Mouse (Mus musculus): ENCODE results near the gene Vgll4.

Vgll4 gene

DNA sequence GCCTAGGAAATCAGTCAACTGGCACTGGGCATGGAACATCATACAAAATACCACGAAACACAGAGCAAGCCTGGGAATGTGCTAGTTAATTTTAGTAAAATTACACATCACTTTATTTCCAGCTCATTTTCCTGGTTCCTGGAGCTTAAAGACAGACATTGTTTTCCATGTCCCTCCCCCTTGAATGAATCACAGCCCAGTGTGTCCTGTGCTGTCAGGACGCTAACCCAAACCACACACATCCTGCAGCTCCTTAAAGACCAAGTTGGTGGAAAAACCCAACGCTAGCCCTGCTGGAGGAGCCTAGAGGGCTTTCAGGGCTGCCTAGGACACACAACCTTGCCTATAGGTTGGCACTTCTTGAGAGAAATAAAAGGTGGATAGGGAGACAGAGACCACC, 103.7 kb downstream of the Vgll4 start:
- DNase-seq, result no peak

DNA sequence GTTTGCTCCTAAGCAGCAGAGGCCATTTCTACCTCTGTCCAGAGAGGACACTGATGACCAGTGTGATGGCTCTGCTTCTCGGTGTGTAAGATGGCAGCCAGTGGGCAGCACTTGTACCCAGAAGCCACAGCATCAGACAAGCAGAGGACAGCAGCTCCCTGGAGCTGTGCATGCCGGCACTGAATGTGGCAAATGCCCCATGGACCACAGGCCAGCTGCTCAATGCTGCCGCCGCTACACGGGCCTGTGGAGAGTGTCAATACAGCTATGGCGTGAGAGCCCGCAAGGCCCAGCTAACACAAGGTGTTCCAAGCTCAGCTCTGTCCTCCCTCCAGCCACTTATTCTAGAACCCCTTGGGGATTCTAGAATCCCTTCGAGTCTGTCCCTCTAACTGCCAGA, 105.4 kb downstream of the Vgll4 start:
- no peak for DNase-seq

DNA sequence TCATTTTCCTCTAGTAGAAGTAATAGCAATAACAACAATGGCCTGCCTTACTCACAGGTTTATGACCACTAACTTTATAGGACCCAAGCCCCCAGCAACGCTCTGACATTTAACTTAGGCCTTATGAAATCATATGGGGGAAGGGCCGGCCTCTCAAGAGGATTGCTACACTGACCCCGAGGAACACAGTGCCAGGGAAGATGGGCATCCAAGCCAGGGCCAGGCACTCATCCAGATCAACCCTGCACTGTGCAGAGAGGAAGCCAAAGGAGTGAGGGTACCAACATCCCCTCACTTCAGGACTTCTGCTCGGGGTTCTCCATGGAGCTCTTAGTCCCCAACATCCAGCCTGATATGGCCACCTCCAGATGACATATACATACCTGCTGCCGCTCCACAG, 106.3 kb downstream of the Vgll4 start:
- no peak for DNase-seq

DNA sequence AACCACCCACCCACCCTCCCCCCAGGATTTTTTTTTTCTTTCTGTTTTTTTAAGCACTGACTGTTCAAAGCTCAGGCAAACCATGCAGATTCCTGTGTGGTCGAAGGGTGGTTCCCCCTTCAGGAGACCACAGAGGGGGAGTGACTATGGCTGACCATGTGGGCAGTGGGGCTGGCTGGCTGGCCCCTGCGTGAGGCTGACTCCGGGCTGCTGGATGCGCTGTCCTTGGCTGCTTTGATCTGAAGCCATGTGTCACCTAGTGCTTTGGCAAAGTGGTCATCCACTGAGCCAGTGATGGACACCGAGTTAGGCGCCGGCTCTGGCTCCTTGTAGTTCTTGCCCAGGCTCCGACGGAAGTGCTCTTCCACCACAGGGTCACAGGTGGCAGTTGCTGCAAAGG, 107.7 kb downstream of the Vgll4 start:
- no peak for DNase-seq

DNA sequence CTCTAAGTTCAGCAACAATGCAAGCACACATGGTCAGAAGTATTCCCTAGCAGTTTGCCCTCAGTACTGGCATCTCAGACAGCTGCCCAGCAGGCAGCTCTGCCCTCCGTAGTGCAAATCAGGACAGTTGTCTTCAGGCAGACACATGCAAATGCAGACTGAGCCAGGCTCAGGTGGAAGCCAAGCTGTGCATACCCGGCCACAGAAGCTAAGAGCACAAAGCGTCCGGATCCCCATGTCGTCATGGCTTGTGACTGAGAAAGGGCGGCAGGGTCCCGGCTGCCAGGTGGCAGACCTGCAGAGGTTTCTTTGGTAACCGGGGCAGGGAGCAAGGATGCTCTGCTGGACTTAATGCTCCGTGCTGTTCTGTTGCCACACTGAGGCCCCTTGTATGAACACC, 108.2 kb downstream of the Vgll4 start:
- no peak for DNase-seq

DNA sequence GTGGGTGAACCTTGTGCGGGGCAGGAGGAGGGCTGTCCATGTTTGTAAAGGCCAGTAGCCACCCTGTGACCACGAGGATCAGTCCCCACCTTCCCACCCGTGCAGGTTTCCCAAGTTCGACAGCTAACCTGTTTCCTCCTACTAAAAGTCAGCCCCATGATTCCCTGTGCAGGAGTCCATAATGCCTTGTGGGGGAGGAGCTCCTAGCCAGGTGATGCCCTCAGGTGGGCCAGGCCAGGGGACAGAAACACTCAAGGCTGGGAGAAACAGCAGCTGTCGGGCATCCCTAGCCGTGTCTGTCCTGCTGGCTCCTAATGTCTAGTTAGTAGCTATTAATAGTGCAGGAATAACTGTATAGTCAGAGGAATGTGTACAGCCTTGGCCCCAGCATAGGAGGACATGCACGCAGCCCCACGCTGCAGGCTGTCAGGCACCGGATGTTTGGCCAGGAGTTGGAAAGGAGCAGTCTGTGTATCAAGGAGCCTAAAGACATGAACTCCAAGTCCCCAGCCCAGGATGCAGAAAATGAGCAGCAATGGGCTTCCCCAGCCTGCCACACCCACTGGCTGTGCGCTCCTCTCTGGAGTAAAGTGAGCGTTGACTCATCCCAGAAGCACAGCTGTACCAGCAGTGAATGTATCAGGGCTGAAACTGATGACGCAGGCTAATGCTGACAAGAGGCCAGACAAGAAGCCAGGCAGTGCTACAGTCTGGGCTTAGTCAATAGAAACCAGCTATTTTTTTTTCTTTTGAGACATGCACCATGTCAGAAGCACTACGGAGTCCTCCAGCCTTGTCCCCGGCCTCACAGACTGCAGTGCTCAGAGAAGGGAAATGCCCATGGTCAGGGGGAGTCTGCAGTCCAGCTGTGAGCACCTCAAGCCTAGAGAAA, 108.9 kb downstream of the Vgll4 start:
- DNase-seq, result no peak

DNA sequence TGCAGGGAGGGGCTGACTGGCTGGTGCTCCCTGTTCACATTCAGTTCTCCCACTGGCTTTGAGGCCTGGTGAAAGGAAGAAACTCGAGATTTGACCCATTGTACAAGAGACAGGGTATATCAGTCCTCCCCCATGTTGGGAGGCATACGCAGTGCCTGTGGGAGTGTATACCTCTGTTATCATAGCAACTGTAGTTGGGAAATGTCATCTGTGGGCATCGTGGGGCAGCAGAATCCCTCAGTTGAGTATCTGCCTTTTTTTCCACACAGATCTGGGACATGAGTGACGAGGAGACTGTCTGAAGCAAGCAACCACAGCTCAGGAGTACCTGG, 111.1 kb downstream of the Vgll4 start:
- no peak for DNase-seq

DNA sequence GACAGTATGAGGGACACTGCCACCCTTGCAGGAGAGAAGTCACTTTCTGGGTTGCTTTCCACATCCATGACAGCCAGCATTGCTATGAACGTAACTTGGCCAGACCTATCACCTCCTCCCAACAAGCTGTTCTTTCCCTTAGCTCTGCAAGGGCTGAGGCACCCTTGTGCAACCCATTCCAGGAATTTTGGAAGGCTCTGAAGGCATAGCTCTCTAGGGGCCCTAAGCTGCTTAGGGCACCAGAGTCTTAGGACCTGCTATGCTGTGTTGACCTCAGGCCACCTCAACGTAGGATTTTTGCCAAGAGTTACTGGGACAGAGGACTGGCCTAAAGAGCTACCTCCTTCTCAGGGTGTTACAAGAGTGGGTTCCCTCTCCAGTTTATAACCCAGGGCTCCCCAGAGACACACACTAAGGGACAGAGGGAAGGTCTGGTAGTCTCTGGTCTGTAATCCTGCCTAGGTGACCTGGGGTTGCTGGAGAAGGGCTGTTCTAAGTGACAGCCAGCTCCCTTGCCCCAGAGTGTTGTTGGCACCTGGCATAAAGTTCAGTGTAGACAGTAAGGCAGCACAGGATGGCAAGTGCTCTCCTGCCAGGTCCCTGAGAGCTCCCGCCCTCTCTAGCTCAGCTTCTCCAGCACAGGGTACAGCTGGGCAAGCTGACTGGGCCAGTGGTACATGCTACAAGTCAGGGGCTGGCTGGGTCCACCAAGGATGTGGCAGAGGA, 111.6 kb downstream of the Vgll4 start:
- no peak for DNase-seq

DNA sequence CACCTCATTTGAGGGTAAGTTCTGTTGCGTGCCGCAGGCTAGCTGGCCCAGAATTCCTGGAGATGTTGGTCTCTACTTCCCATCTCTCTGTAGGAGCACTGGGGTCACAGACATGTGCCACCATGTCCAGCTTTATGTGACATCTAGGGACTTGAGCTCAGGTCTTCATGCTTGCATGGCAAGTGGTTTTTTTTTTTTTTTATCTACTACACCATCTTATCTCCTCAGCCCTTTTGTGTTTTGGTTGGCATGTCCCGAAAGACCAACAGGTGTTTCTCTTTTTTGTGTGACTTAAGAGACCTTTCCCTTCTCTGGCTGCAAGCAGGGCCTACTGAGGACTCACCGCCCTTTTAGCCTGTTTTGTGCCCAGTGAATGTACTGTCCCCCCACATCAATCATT, 113.3 kb downstream of the Vgll4 start:
- DNase-seq, result no peak

DNA sequence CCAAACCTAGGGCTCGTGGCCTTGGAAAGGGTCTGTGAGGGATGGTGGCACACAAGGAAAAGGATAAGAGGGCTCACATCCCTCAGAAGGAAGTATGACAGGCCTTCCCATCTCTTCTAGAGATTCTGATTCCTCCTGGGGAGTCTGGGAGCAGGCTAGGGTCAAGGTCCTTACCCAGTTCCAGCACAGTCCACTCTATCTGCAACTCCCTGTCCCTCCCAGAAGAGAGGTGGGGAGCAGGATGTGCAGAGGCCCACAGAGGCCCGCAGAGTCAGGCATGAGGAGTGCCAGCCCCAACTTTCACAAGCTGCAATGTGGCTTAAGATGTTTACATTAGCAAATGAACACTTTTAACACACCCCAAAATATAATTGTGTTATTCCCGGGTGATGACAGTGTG, 114.2 kb downstream of the Vgll4 start:
- DNase-seq, result no peak

DNA sequence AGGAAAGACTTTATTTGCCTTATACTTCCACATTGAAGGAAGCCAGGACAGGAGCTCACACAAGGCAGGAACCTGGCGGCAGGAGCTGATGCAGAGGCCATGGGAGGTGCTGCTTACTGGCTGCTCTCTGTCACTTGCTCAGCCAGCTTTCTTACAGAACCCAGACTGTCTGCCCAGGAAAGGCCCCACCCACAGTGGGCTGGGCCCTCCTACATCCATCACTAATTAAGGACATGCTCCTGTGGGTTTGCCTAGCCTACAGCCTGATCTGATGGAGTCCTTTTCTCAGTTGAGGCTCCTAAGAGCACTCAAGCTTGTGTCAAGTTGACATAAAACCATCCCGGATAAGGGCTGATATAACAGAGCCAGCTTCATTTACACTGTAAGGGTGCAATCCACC, 115.4 kb downstream of the Vgll4 start:
- DNase-seq, result no peak

DNA sequence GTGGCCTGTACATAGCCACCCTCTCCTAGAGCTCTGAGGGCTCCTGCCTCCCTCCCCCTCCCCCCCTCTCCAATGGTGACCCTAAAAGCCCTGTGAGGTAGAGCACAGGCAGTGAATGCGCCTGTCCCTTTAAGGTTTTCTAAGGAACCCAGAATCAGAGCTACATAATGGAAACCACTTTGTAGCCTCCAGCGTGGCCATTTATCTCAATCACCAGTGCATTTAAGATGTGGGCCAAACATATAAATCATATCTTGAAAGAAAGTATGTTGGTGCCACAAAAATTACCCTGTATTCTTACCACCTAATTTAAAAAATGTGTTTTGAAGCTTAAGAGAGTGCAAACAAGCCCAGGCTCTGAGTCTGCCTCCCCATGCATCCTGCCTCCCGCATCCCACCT, 117.1 kb downstream of the Vgll4 start:
- no peak for DNase-seq

DNA sequence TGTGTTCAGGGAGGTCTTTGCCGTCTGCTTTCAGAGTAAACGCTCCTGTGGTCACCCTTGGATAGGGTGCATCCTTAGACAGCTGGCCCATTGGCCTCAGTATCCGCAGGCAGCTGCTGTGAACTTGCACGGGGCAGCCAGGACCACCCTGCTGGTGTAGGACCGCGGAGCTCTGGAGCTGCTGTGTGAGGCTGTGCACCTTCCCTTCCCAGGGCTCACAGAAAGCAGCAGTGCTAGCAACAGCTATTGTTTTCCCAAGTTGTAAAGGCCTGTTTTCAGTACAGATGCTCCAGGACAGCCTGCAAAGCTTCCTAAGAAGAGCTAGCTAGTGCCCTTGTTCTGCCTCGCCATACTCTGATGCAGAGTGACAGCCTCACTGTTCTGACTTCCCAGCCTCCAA, 118.1 kb downstream of the Vgll4 start:
- DNase-seq, result no peak

DNA sequence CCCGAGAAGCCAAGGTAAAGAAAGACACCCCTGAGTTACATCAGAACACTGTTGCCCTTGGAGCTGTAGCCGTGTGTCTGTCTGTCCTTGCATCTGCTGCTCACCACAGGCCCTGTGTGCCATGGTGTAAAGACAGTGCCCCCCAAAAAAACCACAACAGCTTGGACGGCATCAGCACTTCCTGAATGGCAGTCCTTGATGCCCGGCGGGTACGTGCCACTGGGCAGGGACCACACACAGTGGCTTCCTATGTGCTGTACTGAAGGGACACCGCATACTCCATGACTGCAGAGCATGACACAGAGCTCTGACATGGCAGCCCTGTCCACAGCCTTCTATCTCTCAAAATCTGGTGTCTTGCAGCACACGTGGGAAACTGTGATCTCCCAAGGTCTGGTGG, 120.0 kb downstream of the Vgll4 start:
- DNase-seq, result no peak

DNA sequence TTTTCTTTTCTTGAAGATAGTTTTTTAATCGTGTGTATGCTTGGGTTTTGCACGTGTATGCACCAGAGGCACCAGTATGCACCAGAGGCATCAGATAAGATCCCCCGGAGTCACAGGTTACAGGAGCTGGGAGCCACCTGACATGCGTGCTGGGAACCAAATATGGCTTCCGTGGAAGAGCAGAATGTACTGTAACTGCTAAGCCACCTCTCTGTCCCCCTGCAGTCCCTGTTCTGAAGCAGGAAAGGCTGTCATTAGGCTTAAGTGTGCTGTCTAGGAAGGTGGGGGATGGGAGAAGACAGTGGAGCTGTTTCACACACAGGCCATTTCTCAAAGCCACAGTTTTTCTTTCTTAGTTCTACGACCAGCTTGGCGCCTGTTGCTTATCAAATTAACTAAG, 121.0 kb downstream of the Vgll4 start:
- DNase-seq, result no peak

DNA sequence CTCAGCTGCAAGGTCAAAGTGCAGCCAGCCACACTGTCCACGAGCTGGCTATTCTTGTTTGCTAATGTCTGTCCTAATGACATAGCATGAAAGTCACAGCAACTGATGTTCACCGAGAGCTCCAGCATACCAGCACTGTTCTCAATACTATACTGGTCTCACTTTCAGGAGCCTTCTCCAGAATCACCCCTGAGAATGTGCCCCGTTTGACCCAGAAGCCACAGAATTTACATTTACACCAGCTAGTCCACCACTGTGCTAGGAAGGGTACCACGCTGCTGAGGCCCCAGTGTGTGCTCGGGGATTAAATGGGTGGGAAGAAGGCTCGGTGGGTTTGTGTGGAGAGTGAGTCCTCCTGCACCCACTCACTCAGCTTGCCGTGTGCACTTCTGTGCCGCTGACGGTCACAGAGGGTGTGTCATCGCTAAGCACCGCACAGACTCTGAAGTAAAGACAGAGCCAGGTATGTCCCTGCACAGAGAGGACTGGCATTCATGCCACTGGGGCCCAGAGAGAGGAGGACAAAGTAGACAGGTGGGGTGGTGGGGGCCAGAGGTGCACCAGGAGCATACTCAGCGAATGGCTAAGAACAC, 122.1 kb downstream of the Vgll4 start:
- no peak for DNase-seq

DNA sequence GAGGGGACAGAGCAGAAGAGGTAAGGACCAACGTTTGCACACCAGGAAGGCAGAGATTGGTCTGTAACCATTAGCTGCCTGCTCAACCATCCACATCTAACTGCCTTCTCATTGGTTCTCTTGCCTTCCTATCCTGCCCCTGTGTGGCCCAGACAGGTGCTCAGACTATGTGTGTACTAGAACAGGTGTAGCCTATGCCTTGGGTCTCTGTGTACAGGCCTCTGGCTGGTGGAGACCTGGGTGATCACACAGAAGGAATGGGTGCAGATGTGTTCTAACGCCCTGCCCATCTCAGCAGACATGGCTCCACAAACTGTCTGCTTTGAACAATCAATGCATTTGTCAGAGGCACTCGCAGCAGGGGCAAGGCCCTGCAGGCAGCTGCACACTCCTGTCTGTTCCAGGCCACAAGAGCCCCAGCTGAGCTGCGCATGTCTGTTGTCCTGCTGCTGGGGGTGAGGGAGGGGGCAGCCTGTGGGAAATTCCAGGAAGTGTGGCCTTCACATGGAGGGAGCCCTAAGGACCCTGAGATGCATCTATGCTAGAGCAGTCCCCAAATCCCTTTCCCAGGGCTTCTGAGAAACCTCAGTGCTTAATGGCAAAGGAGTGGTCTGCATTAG, 123.5 kb downstream of the Vgll4 start:
- DNase-seq, result no peak

DNA sequence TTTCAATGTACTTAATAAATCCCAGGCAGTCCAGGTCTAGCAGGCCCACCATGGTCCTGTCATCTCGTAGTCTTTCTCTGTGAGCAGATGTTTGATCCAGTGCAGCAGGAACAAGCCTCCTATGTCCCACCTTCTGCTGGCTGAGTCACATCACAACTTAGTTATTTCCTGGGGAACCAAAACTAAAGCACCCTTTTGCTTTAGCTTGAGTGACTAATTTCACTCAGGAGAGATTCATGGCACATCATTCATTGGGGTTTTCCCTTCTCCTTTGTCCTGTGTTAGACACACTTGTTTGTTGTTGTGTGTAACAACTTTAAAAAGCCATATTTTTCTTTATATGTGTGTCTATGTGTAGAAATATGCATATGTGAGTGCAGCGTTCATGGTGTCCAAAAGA, 126.9 kb downstream of the Vgll4 start:
- no peak for DNase-seq

DNA sequence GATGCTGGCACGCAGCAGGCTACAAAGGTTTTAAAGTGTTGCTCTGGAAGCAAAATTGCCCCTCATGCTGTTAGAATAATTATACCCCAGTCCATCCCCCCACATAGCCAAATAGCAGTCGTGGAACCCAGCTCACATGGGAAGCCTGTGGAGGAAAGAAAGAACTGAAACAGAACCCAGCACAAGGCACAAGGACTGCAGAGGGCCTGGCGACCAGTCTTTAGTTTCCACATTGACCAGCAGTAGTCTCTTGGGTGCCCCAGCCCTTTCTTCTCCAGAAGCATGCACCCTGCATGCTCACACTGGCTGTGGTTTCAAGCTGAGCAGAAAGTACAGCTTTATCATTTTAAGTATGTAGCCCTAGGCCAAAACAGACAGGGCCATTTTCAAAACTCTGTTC, 127.7 kb downstream of the Vgll4 start:
- DNase-seq, result no peak

DNA sequence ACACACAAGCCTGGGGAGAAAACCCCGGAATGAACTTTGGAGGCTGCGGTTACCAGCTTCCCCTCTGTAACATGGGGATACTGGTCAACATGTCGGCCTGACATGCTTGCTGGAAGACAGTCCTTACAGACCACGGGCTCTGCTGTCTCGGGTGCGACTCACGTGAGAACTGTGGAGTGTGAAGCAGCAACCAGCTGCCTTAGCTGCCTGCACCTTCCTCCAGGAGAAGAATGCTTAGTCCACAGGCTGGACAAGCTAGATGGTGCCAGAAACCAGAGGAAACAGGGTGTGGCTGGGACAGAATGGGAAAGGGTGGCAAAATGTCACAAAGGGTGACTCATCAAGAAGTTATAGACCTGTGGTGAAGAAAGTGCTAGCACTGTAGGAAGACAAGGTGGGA, 129.8 kb downstream of the Vgll4 start:
- DNase-seq, result no peak

DNA sequence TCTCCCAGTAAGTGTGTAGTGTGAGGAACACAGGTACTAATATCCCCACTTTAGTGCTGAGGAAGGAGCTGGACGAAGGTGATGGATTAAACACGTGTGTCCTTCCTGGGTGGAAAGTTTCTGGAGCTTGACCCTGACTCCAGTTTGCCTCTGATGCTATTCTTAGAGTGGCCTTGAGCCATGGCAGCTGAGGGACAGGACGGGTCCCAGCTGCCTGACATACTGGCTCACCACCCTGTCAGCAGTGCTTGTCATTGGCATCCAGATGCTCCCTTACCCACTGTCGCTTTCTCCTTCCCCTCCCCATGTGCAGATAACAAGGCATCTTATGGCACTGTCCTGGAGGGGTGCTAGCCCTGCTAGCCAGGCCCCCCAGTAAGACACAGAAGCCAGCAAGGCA, 130.9 kb downstream of the Vgll4 start:
- DNase-seq, result no peak

DNA sequence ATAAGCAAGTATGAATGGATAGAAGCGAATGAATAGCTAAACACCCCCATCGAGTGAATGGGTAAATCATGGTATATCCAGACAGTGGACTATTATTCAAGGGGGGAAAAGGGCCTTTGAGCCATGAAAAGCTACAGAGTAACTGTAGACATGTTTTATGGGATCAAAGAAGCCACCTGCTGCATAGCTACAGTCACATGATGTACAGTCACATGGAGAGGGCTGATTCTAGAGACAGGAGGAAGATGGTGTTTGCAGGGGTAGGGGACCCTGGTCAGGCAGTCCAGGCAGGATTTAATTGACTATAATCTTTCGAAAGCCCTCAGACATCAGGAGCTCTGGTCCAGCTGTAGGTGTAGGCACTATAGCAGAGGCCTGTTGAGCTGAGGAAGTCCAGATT, 133.4 kb downstream of the Vgll4 start:
- no peak for DNase-seq

DNA sequence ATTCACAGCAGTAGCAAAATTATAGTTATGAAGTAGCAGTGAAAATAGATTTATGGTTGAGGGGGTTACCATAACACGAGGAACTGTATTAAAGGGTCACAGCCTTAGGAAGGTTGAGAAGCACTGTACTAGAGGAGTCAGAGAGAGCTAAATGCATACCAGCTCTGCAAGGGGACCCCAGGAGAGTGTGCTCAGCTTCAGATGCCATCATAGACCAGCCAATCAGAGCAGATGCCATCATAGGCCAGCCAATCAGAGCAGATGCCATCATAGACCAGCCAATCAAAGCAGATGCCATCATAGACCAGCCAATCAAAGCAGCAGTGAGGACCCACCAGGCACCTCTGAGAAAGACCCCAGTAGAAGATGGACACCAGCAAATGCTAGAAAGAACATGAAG, 134.0 kb downstream of the Vgll4 start:
- DNase-seq, result no peak

DNA sequence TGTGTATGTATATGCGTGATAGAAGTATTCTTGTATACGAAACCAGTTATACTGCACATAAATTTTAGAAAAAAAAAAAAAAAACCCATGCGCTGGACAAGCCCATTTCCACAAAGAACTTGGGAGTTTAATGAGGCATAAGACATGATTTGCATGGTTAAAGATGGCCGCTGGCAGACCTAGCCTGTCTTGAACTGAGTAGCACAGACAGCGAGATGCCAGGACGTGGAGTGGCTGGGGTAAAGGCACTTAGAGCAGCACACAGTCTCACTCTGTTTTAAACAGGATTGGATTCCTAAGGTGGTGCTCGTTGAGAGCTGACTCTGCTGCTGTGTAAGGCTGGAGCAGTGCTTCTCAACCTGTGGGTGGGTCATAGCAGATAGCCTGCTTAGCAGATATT, 134.4 kb downstream of the Vgll4 start:
- no peak for DNase-seq
